Mouse (Mus musculus) spleen, adult 2 months (tissue): ENCODE results near the gene Amdhd1.

ENCODE experiments used
- CTCF ChIP-seq: fragments of 200-500 bp; IDR thresholded peaks from 2 replicates; pipeline ENCODE4 v1.5.1; 2011; ENCODE audit warnings: mild to moderate bottlenecking, inconsistent platforms; ENCODE audit not compliant: insufficient read depth, insufficient read length, insufficient replicate concordance; ENCODE audit errors: extremely low read depth
- POLR2A ChIP-seq: fragments of 200-500 bp; IDR thresholded peaks from 2 replicates; pipeline ENCODE4 v1.6.1; 2011; ENCODE audit warnings: low read depth, low read length, inconsistent platforms

GRCm38 (mm10) chr10:93485055-93485691 lies 54.7 kb downstream of the Amdhd1 start:
- TF ChIP-seq CTCF = peak; percentile 56; the same call in 1 of the 2 replicates
- no peak for TF ChIP-seq POLR2A
